Mouse (Mus musculus): Measurements from ENCODE around the gene Smarcd3. TPM values are rescaled to one million over a fixed set of nuclear protein-coding genes. Genes with fewer than 3 reads are reported as not detected.

Gene Smarcd3
- total RNA-seq, 1 experiment from 2014 or later, result 3.0 TPM

DNA sequence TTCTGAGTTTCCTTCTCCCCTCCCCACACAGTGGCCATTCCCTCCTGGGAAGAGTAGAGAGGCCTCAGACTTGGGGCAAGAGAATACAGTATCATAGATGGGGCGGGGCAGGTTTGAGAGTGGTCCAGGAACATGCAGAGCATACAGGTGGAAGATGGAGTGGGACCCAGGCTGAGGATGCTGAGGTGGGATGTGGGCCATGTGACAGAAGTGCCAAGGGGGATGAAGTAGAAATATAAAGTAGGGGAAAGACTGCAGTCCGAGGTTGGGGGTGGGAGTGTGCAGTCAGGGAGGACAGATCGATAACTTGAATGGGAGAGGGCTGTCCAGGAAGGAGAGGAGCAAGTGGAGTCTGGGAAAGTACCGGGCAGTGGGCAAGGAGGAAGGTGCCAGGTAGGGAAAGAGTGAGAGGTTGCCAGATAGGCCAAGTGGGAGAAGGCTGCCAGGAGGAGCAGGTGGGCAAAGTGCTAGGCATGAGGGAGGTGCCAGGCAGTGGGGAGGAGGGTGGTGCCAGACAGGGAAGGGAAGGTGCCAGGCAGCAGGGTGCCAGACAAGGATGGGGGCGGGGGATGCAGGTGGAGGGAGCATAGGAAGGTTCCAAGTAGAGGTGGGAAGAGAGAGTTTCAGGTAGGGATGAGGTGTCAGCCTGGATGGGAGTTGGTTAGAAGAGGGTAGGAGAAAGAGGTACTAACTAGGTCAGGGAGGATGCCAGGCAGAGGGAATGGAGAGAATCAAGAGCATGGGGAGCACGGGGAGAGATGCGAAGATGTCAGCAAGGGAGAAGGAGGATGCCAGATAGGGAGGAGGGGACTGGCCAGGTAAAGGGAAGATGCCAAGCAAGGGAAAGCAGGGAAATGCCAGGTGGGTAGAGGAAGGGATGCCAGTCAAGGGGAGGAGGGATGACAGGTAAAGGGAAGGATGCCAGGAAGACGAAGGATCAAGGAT, 898 bp downstream of the Smarcd3 start:
- no peak for ATAC-seq (replicated peaks; ENCODE audit: insufficient number of reproducible peaks, low FRiP score, low TSS enrichment, poor library complexity, severe bottlenecking)

DNA sequence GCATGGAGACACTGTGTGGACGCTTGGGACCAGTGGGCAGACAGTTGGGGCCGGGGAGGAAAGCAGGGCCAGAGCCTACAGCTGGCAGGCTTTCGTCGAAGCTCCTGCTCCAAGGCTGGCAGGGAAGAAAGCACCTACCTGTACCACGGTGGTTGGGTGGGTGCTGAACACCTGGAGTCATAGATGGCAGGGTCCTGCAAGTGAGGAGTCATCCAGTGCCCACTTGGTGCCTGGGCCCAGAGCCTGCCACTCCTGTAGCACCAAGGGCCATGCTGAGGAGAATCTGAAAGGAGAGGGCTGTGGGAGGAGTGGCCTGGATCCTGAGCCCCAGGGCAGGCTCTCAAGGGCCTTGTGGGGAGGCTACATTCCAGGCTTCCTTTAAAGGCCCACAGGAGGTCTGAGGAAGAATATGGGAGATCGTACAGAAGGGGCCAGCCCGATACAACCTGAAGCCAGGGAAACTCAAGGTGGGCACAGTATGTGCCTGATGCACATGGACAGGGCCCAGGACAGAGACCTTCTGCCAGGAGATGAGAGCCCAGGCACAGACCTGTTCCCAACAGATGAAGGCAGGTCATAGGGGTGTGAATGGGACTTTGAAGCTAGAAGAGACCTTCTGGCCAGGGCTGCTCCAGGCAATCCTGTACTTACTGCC, 1.7 kb downstream of the Smarcd3 start:
- no peak for ATAC-seq (replicated peaks; ENCODE audit: insufficient number of reproducible peaks, low FRiP score, low TSS enrichment, poor library complexity, severe bottlenecking)

DNA sequence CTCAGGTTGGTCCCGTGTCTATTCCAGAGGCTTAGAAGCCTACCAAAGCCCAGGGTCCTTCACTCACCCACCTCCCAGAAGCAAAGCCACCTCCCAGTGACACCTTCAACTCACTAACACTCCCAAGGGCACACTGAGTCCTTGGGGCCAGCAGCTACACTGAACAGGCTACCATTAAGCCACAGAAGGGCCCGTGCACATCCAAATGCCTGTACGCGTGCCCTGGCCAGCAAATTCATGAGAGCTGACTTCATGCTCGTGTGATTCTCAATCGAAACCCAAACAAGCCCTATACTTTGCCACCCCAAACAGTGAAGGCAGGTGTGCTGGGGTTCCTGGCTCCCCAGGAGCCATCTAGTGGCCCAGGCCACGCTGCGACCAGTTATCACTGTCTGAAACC, 3.6 kb downstream of the Smarcd3 start:
- no peak for ATAC-seq (replicated peaks; ENCODE audit: insufficient number of reproducible peaks, low FRiP score, low TSS enrichment, poor library complexity, severe bottlenecking)

DNA sequence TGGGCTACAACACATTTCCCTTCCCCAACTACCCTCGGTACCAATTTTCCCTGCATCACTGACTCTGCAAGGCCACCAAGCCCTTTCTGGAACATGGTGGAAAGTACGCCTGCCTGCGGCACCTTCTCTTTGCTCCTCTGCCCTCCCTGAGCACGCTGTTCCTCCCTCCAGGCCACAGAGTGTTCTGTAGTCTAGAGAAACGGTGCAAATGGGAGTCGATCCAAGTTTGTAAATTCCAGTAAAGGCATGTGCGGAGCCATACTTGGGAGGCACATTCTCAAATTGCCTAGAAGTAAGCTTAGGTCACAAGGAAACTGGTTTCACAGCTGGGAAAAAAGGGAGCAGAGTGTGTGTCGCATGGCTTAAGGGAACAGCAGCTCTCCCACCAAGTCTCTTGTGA, 4.1 kb downstream of the Smarcd3 start:
- ATAC-seq (replicated peaks; ENCODE audit: insufficient number of reproducible peaks, low FRiP score, low TSS enrichment, poor library complexity, severe bottlenecking), result no peak

DNA sequence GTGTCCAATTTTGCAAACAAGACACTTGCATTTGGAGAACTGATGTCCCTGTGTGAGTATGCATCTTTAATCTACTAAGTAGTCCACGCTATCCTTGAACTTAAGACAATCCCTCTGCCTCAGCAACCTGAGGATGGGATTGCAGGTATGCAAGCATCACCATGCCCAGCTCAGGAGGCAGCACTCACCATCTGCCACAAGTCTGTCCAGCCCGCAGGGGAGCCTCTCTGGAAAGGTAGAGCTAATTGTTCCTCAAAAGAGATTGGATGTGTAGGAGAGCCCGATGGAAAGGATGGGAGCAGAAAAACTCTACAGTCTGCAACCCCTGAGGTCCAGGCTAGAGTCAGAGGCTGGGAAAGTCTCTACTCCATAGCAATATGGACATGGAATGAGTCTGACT, 5.3 kb downstream of the Smarcd3 start:
- ATAC-seq (replicated peaks; ENCODE audit: insufficient number of reproducible peaks, low FRiP score, low TSS enrichment, poor library complexity, severe bottlenecking), result no peak

DNA sequence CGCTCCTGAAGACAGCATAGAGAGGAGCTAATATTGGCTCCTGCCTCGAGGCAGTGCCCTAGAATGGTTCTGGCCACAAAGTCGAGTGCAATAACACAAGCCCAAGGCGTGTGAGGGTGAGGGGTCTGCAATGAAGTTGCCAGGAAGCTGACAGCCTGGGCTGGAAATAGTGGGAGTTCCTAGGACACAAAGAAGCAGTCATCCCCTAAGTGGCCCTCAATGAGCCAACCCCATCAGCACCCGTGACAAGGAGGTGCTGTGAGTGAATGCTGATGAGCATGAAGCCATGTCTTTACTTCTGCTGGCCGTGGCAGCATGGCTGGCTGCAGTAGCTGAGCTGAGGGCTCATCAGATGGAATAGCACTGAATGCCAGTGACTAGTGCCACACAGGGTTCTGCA, 9.1 kb downstream of the Smarcd3 start:
- no peak for ATAC-seq (replicated peaks; ENCODE audit: insufficient number of reproducible peaks, low FRiP score, low TSS enrichment, poor library complexity, severe bottlenecking)

DNA sequence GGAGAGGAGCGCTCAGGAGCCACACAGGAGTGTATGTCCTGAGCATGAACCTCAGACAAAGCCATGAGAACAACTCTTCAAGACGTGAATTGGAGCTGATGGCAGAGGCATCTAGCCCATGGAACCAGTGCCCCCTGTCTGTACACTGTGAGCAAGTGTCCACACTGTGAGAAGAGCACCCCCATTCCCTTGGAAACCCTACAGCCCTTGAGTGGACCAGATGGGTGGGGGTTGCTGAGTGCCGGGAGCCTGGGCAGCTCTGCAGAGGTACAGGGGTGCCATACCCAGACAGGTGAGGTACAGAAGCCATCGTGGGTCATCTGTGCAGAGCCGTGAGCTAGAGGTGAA, 11.9 kb downstream of the Smarcd3 start:
- ATAC-seq (replicated peaks; ENCODE audit: insufficient number of reproducible peaks, low FRiP score, low TSS enrichment, poor library complexity, severe bottlenecking), result no peak

DNA sequence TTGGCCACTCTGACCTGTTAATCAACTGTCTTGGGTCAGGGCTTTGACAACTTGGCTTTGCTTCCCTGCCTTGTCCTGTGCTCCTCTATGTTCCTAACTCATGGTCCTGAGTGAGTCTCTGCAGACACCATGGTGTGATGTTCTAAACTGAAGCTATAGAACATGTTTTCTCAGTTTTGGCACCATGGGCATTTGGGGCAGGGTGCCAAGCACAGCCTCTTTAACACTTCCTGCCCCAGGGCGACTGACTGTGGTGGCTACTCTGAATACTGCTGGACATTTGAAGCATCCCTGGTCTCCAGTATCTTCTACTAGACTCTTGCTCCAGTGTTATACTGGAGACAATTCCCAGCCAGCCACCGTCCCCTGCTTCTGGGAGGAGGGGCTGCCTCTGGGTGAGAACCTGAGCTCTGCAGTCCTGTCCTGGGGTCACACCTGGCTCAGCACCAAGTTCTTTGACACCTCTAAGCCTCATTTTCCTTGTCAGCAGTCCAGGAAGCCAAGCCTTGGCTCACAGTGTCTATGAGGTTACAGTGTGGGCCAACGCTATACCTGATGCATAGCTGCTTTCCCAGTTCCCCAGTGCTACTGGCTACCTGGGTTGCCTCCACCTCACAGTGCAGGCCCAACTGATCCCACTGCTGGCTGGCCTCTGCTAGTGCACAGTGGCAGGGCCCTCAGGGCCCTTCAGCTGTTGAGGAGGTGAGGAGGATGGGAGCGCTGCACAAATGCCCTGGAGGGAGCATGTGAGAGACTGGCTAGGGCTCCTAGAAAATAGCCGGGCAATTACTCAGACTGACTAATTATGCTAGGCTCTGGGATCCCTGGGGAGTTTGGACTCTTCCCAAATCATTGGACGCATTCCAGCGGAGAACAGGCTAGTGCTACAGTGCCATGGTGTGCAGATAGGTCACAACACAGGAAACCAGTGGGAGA, 12.6 kb downstream of the Smarcd3 start:
- ATAC-seq (replicated peaks; ENCODE audit: insufficient number of reproducible peaks, low FRiP score, low TSS enrichment, poor library complexity, severe bottlenecking), result no peak

DNA sequence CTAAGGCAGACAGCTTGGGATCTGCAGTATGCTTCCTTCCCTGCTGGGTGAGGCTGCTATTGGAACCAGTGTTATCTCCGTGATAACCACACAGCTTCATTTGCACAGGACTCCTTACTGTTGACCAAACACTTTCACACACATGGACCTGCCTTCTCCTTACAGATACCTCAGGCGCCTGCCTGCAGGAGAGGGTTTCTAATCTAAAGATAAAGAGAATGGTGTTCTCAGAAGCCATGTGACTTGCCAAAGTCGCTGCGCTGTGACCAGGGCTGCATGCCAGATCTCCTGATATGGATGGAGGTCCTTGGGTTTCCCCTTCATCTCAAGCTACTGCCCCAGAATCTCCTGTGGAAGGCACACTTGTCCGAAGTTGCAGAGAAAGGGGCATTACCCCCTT, 14.8 kb downstream of the Smarcd3 start:
- ATAC-seq (replicated peaks; ENCODE audit: insufficient number of reproducible peaks, low FRiP score, low TSS enrichment, poor library complexity, severe bottlenecking), result no peak

DNA sequence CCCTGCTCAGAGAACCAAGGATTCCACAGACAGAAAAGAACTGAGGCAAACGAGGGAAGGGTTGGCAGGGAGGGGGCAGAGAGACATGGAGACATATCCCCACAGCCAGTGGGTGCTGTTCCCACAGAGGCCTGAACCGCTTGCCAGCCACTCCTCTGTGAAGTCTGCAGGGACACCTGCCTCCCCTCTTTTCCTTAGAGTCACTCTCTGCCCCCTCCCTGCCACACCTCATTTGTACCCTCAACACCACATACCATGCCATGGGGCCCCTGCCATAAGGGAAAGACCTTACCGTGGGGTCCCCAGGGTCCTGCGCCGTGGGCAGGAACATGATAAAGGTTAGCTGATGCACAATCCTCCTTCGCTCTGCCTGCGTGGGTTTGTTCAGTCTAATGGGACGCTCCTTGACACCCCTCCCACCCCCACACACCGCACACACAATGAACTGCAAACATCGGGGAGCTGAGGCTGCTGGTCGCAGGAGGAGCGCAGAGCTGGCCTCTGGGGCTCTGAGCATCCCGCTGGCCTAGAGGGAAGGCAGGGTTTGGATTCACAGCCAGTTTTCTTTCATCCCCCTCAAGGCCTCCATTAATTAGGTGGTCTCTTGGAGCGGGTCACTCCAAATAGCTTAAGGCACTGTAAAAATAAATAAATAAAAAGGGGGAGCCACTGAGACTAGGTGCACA, 18.1 kb downstream of the Smarcd3 start:
- no peak for ATAC-seq (replicated peaks; ENCODE audit: insufficient number of reproducible peaks, low FRiP score, low TSS enrichment, poor library complexity, severe bottlenecking)

DNA sequence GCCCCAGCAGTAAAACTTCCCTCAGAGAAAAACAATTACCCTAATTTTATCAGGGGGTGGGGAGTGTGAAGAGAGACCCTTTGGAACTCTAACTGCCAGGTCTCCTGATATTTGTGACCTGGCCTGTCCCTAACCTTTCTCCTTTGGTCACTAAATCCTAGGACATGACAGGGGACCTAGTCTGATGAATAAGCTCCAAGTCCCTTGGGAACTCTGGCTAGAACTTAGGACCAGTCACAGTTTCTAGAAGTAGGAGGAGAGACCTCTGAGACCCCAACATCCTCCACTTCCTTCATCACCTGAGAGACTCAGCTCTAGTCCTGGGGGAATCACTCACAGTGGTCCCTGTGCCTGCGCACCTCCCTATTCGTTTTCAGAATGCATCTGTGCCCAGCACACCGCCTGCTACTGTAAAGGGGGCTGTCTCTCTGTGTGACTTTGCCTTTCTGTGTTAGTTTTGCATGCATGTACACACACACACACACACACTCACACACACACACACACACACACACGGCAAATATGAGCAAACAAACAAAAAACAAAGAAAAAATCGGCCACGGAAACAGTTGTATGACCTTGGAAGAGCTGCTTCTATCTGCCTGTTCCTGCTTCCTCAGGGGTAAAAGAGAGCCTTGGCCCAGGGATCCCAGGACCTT, 18.8 kb downstream of the Smarcd3 start:
- ATAC-seq (replicated peaks; ENCODE audit: insufficient number of reproducible peaks, low FRiP score, low TSS enrichment, poor library complexity, severe bottlenecking), result no peak

DNA sequence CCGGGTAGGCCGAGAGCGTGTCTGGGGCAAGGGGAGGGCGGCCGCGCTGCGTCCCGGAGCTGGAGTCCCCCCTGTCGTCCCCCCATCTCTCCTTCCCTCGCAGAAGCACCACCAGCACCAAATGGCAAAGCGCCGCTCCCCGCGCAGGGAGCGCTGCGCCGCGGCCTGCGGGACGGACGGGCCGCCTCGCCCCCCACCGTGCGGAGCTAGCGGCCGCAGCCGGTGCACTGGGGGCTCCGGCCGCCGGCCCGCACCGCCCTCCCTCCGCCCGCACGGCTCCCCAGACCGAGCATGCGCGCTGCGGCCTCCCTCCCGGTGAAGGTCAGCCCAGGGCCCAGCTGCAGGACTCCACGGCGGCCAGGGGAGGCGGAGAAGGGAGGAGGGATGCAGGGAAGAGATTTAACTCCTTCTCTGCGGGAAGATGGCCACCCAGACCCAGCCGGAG, 19.5 kb downstream of the Smarcd3 start:
- no peak for ATAC-seq (replicated peaks; ENCODE audit: insufficient number of reproducible peaks, low FRiP score, low TSS enrichment, poor library complexity, severe bottlenecking)

DNA sequence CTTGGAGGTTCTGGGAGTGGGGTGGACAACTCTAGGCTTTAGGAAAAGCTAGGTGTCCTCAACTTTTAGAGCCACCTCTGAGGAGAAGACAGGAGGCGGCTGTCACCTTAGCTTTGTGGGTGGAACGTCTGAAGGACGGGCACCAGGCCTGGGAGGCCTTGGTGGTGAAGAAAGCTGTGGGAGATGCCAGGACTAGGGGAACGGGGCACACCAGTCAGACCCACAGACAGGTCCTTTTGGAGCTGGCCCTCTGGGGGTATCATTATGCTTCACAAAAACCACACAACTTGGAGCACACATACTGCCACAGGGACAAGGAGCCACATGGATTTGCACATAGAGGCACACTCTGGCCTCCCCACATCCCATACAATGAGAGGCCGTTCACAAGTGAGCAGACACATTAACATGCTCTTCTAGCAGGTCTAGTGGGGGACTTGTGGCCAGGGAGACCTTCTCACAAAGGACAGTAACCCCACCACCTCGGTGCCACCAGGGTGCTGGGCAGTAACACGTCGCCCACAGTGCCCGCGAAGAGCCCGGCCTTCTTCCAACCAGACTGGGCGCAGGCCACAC, 20.0 kb downstream of the Smarcd3 start:
- no peak for ATAC-seq (replicated peaks; ENCODE audit: insufficient number of reproducible peaks, low FRiP score, low TSS enrichment, poor library complexity, severe bottlenecking)

DNA sequence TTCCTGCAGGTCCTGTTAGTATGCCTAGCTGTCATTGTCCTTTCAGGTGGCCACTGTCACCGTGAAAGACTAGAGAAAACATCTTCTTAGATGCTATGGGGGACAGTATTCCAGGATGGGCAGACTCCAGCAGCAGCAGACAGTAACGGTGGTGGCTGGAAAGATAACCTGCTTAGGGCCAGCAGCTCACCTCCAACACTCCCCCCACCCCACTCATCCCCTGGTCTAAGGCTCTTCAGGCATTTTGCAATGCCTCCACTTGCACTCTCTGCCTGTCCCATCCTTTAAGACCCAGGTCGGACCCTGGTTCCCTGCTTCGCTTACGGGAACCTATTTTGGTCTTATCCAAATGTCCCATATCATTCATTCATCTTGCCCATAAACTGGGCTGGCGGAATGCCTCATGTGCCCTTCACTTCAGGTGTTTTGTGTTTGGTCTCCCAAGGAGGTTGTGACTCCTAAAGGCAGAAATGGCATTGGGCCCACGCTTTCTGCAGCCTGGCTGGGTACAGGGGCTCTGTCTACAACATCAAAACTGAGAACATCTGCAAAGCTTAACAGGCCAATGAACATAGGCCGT, 20.7 kb downstream of the Smarcd3 start:
- no peak for ATAC-seq (replicated peaks; ENCODE audit: insufficient number of reproducible peaks, low FRiP score, low TSS enrichment, poor library complexity, severe bottlenecking)

DNA sequence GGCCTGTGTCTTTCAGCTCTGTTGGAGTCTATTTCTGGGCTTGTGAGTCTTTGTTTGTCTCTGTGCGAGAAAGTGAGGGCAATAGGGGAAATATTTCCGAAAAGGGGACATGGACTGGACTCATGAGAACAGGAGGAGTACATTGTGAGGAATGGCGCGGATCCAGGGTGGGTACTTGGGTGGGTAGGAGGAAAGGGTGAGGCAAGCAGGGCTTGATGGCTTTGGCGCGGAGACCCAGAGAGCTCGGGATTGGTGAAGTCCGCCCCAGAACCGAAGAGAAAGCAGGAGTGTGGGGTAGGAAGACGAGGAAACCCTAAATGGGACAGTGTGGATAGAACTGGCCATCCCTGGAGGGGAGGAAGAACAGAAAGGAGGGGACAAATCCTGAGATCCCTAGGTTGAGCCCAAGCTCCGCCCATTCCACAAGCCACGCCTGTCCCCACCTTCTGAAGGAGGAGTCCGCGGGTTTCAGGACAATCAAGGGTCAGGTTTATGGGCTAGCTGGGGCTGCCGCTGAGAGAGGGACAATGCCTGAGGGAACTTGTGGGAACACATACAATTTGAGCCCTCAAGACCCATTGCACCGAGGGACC, 21.4 kb downstream of the Smarcd3 start:
- no peak for ATAC-seq (replicated peaks; ENCODE audit: insufficient number of reproducible peaks, low FRiP score, low TSS enrichment, poor library complexity, severe bottlenecking)

DNA sequence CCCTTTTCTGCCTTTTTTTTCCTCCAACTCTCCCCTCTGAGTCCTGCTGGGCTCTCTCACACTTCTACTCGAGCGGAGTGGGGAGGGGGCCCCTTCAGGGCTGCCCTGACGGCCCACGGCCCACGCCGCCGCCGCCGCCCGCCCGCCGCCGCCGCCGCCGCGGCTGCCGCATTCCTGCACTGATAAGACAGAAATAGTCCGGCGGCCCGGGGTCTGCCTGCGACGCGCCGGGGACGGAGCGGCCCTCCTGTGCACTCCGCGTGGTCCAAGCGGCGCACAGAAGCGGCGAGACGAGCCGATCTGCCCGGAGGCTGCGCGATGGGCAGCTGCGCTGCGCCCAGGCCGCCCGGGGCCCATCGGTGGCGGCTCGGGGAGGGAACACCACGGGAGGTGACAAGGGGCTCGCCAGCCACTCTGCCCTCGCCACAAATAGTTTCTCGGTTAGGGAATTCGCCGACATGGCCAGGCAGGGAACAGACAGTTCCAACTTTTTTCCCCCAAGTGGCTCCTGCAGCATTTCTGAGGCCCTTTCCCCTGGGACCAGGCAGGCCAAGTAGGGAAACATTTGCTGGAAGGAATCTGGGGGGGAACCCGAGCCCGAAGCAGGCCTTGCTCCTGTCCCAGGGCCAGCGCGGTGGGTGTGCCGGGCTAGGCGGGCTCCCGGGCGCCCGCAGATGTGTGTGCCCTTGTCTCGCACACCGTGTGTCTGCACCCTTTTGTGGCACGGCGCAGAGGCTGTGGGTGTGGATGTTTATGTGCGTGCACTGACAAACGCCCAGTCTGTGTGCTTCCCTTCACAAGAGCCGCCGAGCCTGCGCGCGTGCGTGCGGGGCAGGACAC, 22.1 kb downstream of the Smarcd3 start:
- ATAC-seq (replicated peaks; ENCODE audit: insufficient number of reproducible peaks, low FRiP score, low TSS enrichment, poor library complexity, severe bottlenecking), result no peak

All from monocyte, adult 5-6 weeks (primary cell).